Mouse (Mus musculus): ENCODE results near the gene Ctnnbip1. TPM values are rescaled to one million over a fixed set of nuclear protein-coding genes. Genes with fewer than 3 reads are reported as not detected.

Gene Ctnnbip1
- 75.6 and 89.2 TPM in 2 replicates for polyA plus RNA-seq (2016; fragmentation: Nextera tagmentation; extraction: Ambion mirVana)

DNA sequence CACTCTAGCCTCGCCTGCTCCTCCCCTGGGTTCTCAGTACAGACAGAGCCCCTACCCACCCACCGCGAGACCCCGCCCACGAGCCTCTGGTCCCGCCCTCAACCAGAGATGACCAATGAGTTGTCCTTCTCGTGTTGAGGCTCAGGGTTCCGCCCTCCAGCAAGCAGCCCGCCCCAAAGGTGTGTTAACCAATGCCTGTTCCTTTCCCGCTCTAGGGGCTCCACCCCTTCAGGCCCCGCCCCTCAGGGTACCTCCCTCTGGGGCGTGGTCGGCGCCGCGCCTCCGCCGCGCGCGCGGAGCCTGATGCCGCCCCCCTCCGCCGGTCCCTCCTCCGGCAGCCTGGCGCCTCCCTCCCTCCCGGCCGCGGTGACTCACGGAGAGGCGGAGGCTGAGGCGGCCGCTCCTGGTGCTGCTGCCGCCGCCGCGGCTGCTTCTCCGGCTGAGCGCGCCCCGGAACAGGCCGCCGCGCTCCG, at the start of gene Ctnnbip1:
Gene Ctnnbip1, plus strand, starts transcription at position 369 of the 473 bp plus-strand sequence.
- peak within 1 kb of the TSS; percentile 90 for H3K9ac ChIP-seq
- H3K27me3 ChIP-seq (replicated peaks) = no peaks in the 10 kb centered on the region
- peaks cover 15% of the 10 kb centered on the region for H3K4me1 ChIP-seq
- H3K9me3 ChIP-seq = no peaks in the 10 kb centered on the region
- under 1% methylated on average over 46 of the region's 46 CpGs for WGBS
- no peaks in the 10 kb centered on the region for H3K36me3 ChIP-seq
- no peak within 1 kb of the TSS for H3K27ac ChIP-seq
- peak within 1 kb of the TSS; percentile 82 for H3K4me2 ChIP-seq (replicated peaks)
- peak; percentile 99 for ATAC-seq (ENCODE audit: low FRiP score, low read depth)
- peak within 1 kb of the TSS; percentile 88 for H3K4me3 ChIP-seq

- Histone ChIP-seq H3K27ac (no peak overlapping the region), H3K4me1 (no peaks in the 10 kb centered on the region), H3K27me3 (replicated peaks) (no peaks in the 10 kb centered on the region), H3K36me3 (peaks cover 42% of the 10 kb centered on the region), H3K4me3 (no peak overlapping the region), H3K9ac (no peak overlapping the region), H3K4me2 (replicated peaks) (no peak overlapping the region), H3K9me3 (0 out of 2 replicates have a peak, but pooled peaks cover 3% of the 10 kb centered on the region)
- no peak for ATAC-seq (ENCODE audit: low FRiP score, low read depth)
- WGBS = 95% methylated on average over 3 of the region's 3 CpGs
These were observed 48.5 kb upstream of the Ctnnbip1 start for GRCm38 (mm10) chr4:149469557-149469956.

DNA sequence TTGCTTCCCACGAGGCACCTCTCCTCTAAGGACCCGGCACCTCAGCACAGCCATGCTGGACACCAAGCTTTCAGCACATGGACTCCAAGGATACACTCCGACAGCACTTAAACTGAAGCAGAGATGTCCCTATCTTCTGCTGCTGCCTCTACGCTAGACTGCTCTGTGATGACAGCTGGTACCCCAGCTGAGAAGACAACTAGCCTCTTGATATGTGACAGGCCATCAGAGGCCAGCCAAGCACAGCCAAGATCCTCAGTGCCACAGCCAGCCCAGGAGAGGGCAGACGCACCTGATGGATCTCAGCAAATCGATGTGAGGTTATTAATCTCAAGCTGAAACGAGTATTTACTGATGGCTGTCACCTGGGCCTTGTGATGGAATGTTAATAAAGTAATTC, 42.9 kb upstream of the Ctnnbip1 start:
- Histone ChIP-seq H3K9ac (0 out of 2 replicates have a peak overlapping the region, but pooled peaks have one; percentile 5), H3K36me3 (peaks cover 22% of the 10 kb centered on the region), H3K27ac (no peak overlapping the region), H3K4me1 (no peaks in the 10 kb centered on the region), H3K4me2 (replicated peaks) (no peak overlapping the region), H3K9me3 (0 out of 2 replicates have a peak, but pooled peaks cover 3% of the 10 kb centered on the region), H3K27me3 (replicated peaks) (no peaks in the 10 kb centered on the region), H3K4me3 (no peak overlapping the region)
- no peak for ATAC-seq (ENCODE audit: low FRiP score, low read depth)
- WGBS = 83% methylated on average over 7 of the region's 7 CpGs

DNA sequence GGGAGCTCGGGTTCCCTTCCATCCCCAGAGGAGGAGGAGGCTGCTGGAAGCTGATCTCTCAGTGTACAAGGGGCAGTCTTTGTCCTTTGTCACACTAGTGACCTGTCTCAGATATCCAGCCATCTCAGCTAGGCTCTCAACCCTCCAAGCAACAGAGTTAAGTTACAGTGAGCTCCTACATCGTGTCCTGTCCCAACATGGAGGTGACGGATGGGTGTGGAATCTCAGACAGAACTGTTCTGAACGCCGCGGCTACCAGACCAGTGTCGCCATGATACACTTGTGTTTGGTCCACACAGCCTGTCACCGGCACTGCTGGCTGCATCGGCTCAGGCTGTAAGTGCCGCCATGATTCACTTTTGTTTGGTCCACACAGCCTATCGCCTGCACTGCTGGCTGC, 41.0 kb upstream of the Ctnnbip1 start, which contains the start of gene Tmem274:
Gene Tmem274, plus strand, starts transcription at position 301 of the 400 bp plus-strand sequence.
- Histone ChIP-seq H3K9me3 (0 out of 2 replicates have a peak, but pooled peaks cover 3% of the 10 kb centered on the region), H3K27ac (no peak within 1 kb of the TSS), H3K27me3 (replicated peaks) (no peaks in the 10 kb centered on the region), H3K4me3 (no peak within 1 kb of the TSS), H3K4me1 (no peaks in the 10 kb centered on the region), H3K36me3 (peaks cover 15% of the 10 kb centered on the region), H3K4me2 (replicated peaks) (no peak within 1 kb of the TSS), H3K9ac (no peak within 1 kb of the TSS)
- 85% methylated on average over 11 of the region's 11 CpGs for WGBS
- ATAC-seq (ENCODE audit: low FRiP score, low read depth) = no peak

DNA sequence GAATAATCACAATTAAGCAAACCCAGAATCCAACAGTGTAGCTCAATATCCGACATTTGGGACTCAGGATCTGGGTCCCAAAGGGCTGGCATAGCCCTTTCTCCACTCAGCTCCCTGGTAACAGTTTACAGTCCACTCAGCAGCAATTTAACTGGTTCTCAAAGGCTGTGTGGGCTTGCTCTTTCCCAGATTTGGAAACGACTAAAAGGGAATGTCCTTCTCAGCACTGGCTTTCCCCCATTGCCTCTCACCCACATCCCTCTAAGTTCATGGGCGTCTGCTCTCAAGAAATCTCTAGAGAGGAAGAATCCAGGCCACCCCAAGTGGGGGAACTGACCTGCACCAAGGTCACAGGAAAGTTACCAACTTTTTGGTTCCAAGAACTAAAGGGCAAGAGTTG, 33.5 kb upstream of the Ctnnbip1 start:
- H3K4me3 ChIP-seq = peak overlapping the region; percentile 80
- 60% methylated on average over 3 of the region's 3 CpGs for WGBS
- H3K9me3 ChIP-seq = no peaks in the 10 kb centered on the region
- peak overlapping the region; percentile 78 for H3K9ac ChIP-seq
- 0 out of 2 replicates have a peak overlapping the region, but pooled peaks have one; percentile 28 for H3K27ac ChIP-seq
- peak overlapping the region; percentile 76 for H3K4me2 ChIP-seq (replicated peaks)
- ATAC-seq (ENCODE audit: low FRiP score, low read depth) = no peak; the same call in 1 of the 2 replicates
- peaks cover 12% of the 10 kb centered on the region for H3K4me1 ChIP-seq
- H3K27me3 ChIP-seq (replicated peaks) = no peaks in the 10 kb centered on the region
- peaks cover 29% of the 10 kb centered on the region for H3K36me3 ChIP-seq

GRCm38 (mm10) chr4:149485053-149485824, 32.8 kb upstream of the Ctnnbip1 start, which contains the start of the genes Nmnat1 and Lzic:
TSS of gene Nmnat1 (minus strand) at chr4:149485202.
TSS of gene Lzic (plus strand) at chr4:149485229.
- H3K9me3 ChIP-seq = no peaks in the 10 kb centered on the region
- 0 out of 2 replicates have a peak within 1 kb of the TSS, but pooled peaks have one; percentile 28 for H3K27ac ChIP-seq
- peak within 1 kb of the TSS; percentile 78 for H3K9ac ChIP-seq
- H3K4me1 ChIP-seq = peaks cover 12% of the 10 kb centered on the region
- no peaks in the 10 kb centered on the region for H3K27me3 ChIP-seq (replicated peaks)
- ATAC-seq (ENCODE audit: low FRiP score, low read depth) = peak; percentile 98
- peak within 1 kb of the TSS; percentile 80 for H3K4me3 ChIP-seq
- H3K4me2 ChIP-seq (replicated peaks) = peak within 1 kb of the TSS; percentile 76
- WGBS = under 1% methylated on average over 60 of the region's 60 CpGs
- peaks cover 36% of the 10 kb centered on the region for H3K36me3 ChIP-seq

GRCm38 (mm10) chr4:149485825-149486206, 32.2 kb upstream of the Ctnnbip1 start:
- Histone ChIP-seq H3K27me3 (replicated peaks) (no peaks in the 10 kb centered on the region), H3K27ac (no peak overlapping the region), H3K9ac (peak overlapping the region; percentile 78), H3K4me3 (peak overlapping the region; percentile 80), H3K4me2 (replicated peaks) (peak overlapping the region; percentile 76), H3K9me3 (no peaks in the 10 kb centered on the region), H3K36me3 (peaks cover 39% of the 10 kb centered on the region), H3K4me1 (peaks cover 12% of the 10 kb centered on the region)
- peak; percentile 21; the same call in 1 of the 2 replicates for ATAC-seq (ENCODE audit: low FRiP score, low read depth)
- under 1% methylated on average over 10 of the region's 10 CpGs for WGBS

DNA sequence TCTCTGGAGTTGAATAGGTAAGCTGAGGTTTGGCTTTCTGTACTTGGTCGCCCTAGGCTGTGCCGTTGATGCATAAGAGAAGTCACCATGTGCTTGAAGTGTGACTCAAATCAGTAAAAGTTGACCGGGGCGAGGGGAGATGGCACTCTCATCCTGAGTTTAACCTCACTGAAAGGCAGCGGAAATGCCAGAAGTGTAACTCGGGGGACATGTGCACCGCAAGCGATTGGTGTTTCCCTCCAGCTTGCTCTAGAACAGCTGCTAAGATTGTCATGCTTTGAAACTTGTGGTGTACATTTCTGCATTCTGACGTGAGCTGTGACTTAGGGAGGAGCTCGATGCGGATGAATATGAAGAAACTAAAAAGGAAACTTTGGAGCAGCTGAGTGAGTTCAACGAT, 30.3 kb upstream of the Ctnnbip1 start:
- Histone ChIP-seq H3K36me3 (peaks cover 52% of the 10 kb centered on the region), H3K27me3 (replicated peaks) (no peaks in the 10 kb centered on the region), H3K4me2 (replicated peaks) (no peak overlapping the region), H3K9ac (no peak overlapping the region), H3K9me3 (no peaks in the 10 kb centered on the region), H3K27ac (no peak overlapping the region), H3K4me1 (peaks cover 12% of the 10 kb centered on the region), H3K4me3 (no peak overlapping the region)
- ATAC-seq (ENCODE audit: low FRiP score, low read depth) = no peak
- WGBS = 95% methylated on average over 12 of the region's 12 CpGs

DNA sequence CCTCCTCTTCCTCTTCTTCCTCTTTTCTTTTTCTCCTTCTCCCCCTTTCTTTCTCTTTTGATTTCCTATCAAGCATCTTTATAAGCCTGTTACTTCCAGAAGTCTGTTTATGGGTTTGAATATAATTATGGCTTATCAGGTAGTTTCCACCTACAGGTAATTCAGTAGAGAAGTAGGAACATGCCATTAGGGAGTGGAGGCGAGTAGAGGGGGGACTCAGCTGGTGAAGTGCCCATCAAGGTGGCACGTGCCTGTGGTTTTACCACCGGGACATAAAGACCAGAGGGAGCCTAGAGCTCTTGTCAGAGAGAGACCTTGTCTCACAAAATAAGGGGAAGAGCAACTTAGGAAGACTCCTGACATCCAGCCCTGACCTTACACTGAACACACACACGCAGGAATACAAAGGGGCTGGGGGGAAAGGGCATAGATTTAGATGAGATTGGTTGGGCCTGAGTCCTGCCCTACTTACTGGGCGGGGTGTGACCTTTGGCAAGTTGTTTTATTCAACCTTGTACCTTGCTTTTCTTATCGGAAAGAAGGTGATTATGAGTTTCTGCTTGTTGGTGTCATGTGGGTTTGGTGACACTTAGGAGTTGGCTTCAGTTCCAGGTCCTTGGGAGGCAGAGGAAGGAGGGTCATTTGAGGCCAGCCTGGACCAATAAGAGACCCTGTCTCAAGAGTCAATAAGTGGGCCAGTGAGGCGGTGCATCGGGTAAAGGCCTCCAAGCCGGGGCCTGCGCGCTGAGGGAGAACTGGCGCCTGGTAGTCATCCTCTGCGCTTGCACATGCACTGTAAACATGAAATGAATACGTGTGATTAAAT, 28.4 kb upstream of the Ctnnbip1 start:
- ATAC-seq (ENCODE audit: low FRiP score, low read depth) = no peak
- peaks cover 9% of the 10 kb centered on the region for H3K4me1 ChIP-seq
- 97% methylated on average over 14 of the region's 14 CpGs for WGBS

DNA sequence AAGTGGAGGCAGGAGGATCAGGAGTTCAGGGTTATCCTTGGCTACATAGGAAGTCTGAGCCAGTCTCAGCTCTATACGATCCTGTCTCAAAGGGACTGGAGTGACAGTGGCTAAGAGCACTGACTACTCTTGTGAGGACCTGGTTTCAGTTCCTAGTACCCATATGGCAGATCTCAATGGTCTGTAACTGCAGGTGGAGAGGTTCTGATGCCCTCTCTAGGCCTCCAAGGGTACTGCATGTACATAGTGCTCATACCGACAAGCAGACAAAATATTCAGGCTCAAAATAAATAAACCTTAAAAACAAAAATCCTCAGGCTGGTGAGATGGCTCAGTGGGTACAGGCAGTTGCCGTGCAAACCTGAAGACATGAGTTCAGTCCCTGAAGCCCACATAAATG, 26.9 kb upstream of the Ctnnbip1 start:
- no peak overlapping the region for H3K27ac ChIP-seq
- no peak overlapping the region for H3K4me2 ChIP-seq (replicated peaks)
- 98% methylated on average over 3 of the region's 3 CpGs for WGBS
- H3K4me1 ChIP-seq = peaks cover 12% of the 10 kb centered on the region
- ATAC-seq (ENCODE audit: low FRiP score, low read depth) = no peak
- no peaks in the 10 kb centered on the region for H3K9me3 ChIP-seq
- H3K27me3 ChIP-seq (replicated peaks) = no peaks in the 10 kb centered on the region
- H3K36me3 ChIP-seq = peaks cover 81% of the 10 kb centered on the region
- no peak overlapping the region for H3K4me3 ChIP-seq
- H3K9ac ChIP-seq = no peak overlapping the region

More for the DNA sequence above, 28.4 kb upstream of the Ctnnbip1 start:
- no peaks in the 10 kb centered on the region for H3K9me3 ChIP-seq
- no peak overlapping the region for H3K4me3 ChIP-seq
- H3K27me3 ChIP-seq (replicated peaks) = no peaks in the 10 kb centered on the region
- H3K27ac ChIP-seq = no peak overlapping the region
- H3K9ac ChIP-seq = no peak overlapping the region
- H3K4me2 ChIP-seq (replicated peaks) = no peak overlapping the region
- H3K36me3 ChIP-seq = peaks cover 69% of the 10 kb centered on the region

DNA sequence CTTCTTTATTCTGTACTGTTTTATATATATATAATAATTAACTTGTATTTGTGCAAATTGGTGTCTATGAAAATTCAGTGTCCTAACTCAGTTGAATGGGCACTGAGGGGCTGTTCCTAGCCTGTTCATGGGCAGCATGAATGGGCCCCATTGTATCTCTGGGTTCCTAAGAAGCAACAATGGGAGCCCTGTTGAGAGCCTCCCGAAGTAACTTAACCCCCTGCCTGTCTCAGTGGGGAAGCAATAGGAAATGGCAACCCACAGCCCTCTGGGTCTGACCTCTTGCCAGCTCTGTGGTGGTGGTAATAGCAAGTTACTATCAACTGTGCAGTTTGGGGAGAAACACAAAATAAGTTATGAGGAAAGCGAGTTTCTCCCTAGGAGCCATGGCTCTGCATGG, 21.4 kb upstream of the Ctnnbip1 start:
- H3K27me3 ChIP-seq (replicated peaks) = no peaks in the 10 kb centered on the region
- no peak overlapping the region for H3K9ac ChIP-seq
- peaks cover 65% of the 10 kb centered on the region for H3K36me3 ChIP-seq
- H3K27ac ChIP-seq = no peak overlapping the region; the same call in 1 of the 2 replicates
- H3K4me2 ChIP-seq (replicated peaks) = no peak overlapping the region
- H3K4me1 ChIP-seq = peaks cover 10% of the 10 kb centered on the region
- ATAC-seq (ENCODE audit: low FRiP score, low read depth) = peak; percentile 71
- 6% methylated on average over 2 of the region's 2 CpGs for WGBS
- H3K4me3 ChIP-seq = no peak overlapping the region
- H3K9me3 ChIP-seq = no peaks in the 10 kb centered on the region

GRCm38 (mm10) chr4:149498901-149499300, 19.1 kb upstream of the Ctnnbip1 start:
- peaks cover 10% of the 10 kb centered on the region for H3K4me1 ChIP-seq
- no peaks in the 10 kb centered on the region for H3K9me3 ChIP-seq
- no peak for ATAC-seq (ENCODE audit: low FRiP score, low read depth)
- no peak overlapping the region for H3K27ac ChIP-seq
- no peak overlapping the region for H3K9ac ChIP-seq
- H3K4me3 ChIP-seq = no peak overlapping the region
- 95% methylated on average over 8 of the region's 8 CpGs for WGBS
- H3K27me3 ChIP-seq (replicated peaks) = no peaks in the 10 kb centered on the region
- H3K36me3 ChIP-seq = peaks cover 53% of the 10 kb centered on the region
- H3K4me2 ChIP-seq (replicated peaks) = no peak overlapping the region

All from neural tube, embryonic 12.5 days (tissue).